Mouse (Mus musculus) heart, adult 2 months (tissue): ENCODE data around the gene Cmss1.

Source experiments
- CTCF ChIP-seq: fragments of 200-600 bp; IDR thresholded peaks from 2 replicates; pipeline ENCODE4 v1.8.1; 2022; ENCODE audit warnings: antibody characterized with exemption, mild to moderate bottlenecking, moderate library complexity
- POLR2A ChIP-seq: fragments of 200-500 bp; IDR thresholded peaks from 2 replicates; pipeline ENCODE4 v1.6.1; 2011; ENCODE audit warnings: mild to moderate bottlenecking, low read depth, low read length, control low read depth; ENCODE audit not compliant: insufficient read depth

GRCm38 (mm10) chr16:57303716-57304115 is 302.9 kb downstream of the Cmss1 start:
- TF ChIP-seq CTCF (no peak), POLR2A (no peak)
